Mouse (Mus musculus) brown adipose tissue, adult 24 weeks (tissue): ENCODE results near the gene Plek2. TPM values are rescaled to one million over a fixed set of nuclear protein-coding genes. Genes with fewer than 3 reads are reported as not detected.

Experiments
- H3K27ac ChIP-seq: fragments of 200-500 bp; replicated peaks from 2 replicates; pipeline ENCODE4 v1.5.1; 2012; ENCODE audit warnings: low read depth, mild to moderate bottlenecking, low read length
- H3K4me1 ChIP-seq: fragments of 200-500 bp; 2 replicates; pipeline ENCODE4 v1.6.1; 2012; ENCODE audit warnings: low read length, mixed read lengths; ENCODE audit not compliant: control insufficient read depth, insufficient read depth, insufficient read length
- H3K4me3 ChIP-seq: fragments of 200-500 bp; 2 replicates; pipeline ENCODE4 v1.5.1; 2012; ENCODE audit warnings: low read depth, mild to moderate bottlenecking, low read length, moderate library complexity; ENCODE audit not compliant: insufficient read depth
- polyA plus RNA-seq: library from polyadenylated mRNA; stranded (reverse); fragments of >200 nt; gene quantifications from 2 replicates; pipeline ENCODE4 v1.2.4, GENCODE M21; 2012; ENCODE audit not compliant: missing spikeins, insufficient read depth, insufficient read length

Gene Plek2
- polyA plus RNA-seq, 1 experiment: not detected

DNA sequence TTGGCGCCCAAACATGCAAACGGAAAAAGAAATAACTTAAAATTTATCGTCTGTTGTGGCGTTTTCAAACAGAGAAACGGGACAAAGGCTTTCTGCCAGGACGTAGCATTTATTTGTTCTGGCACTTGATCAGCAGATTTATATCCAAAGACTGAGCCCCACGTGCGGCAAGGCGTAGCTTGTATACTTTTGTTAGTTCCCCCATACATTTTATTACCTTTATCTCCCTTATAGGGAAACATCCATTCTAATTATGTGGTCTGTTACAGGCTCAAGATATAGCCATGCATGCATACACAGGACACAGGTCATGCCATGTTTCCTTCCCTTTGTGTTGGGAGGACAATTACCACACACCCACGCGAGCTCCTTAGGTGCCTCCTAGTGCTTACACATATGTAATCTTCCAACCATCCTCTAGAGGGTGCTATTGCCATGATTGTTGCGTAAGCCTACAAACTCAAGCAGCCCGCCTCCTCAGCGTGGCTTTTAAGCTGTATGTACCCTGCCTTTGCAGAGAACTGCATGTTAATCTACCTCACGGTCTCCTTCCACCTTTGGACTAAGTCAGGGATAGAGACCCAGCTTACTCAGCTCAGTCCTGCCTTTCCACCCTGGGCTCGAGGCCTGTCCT lies 12.4 kb upstream of the Plek2 start:
- no peak overlapping the region for H3K4me3 ChIP-seq
- H3K27ac ChIP-seq: no peak overlapping the region
- no peaks in the 10 kb centered on the region for H3K4me1 ChIP-seq

DNA sequence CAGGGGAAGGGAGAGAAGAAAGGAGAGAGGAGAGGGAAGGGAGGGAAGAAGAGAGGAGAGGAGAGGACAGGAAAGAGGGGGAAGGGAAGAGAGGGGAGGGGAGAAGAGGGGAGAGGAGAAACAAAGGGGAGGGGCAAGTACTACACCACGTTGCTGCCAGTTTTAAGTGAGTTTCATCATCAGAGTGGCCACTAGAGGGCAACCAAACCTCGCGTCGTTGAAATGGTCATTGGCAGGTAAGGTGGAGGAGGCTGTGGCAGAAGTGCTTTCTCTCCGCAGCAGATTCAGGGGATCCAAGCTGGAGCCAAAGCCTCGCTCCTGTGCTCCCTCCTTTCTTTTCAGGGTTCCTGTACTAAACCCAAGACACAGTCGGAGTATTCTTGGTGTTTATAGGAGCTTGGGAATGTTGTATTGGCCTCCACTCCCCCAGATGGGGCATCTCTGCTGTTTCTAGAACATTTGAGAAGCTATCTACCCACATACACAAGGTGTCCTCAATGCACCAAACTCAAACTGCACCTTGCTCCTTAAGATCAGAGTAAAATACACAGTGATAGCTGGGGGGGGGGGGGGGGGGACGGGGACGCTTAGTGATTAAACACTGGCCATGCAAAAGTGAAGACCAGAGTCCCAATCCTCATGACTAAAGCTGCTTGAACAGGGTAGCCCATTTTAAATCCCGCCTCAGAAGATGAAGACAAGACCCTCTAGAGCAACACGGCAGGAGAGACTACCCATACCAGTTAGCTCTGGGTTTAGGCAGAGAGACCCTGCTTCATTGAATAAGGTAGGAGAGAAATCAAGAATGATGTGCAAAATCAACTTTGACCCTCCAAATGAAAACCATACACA lies 11.7 kb upstream of the Plek2 start:
- H3K4me1 ChIP-seq: no peaks in the 10 kb centered on the region
- H3K4me3 ChIP-seq: no peak overlapping the region
- no peak overlapping the region for H3K27ac ChIP-seq

DNA sequence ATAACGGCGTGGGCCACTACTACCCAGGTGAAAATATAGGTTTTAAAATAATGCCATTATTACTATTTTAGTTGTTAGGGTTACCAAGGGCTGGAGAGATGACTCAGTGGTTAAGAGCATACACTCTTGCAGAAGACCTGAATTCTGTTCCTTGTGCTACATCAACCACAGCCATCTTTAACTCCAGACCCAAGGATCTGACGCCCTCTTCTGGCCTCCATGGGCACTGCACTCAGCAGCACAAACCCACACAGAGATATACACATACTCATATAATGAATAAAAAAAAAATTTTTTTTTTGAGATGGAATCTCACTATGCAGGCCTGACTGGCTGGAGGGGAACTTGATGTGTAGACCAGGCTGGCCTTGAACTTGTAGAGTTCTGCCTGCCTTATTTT lies 9.5 kb upstream of the Plek2 start:
- no peaks in the 10 kb centered on the region for H3K4me1 ChIP-seq
- no peak overlapping the region for H3K27ac ChIP-seq
- H3K4me3 ChIP-seq: no peak overlapping the region

DNA sequence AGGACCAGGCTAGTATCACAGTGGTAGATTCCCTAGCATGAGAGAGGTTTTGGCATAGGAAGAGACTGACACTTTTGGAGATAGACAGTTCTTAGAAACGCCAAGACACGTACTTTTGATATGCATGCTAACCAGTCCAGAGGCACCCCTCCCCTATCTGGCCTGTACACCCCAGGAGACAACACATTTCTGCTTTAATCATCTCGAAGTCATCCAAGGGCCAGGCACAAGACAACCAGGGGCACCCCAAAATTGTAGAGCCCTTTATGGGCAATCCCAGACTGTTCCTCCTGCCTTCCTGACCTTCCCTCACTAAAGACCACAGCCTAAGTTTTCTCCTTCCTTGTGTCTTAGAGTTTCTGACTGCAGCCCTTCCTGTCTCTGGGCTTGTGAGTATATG lies 8.8 kb upstream of the Plek2 start:
- no peak overlapping the region for H3K4me3 ChIP-seq
- H3K27ac ChIP-seq: no peak overlapping the region
- H3K4me1 ChIP-seq: no peaks in the 10 kb centered on the region

DNA sequence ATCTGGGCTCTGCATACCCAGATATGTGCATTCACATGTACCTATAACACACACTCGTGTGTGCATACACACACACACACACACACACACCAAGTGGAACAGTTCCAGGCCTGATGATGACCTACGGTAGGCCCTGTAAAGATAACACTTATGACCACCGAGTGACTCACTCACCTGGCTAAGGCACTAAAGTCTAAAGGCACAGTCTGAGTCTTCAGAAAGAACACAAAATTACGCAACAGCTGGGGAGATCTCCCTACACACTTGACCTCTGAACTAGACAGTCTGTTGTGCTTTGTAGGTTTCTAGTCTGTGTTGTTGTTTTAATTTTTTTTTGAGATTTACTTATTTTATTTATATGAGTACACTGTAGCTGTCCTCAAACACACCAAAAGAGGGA lies 7.7 kb upstream of the Plek2 start:
- Histone ChIP-seq H3K27ac (no peak overlapping the region), H3K4me3 (no peak overlapping the region), H3K4me1 (no peaks in the 10 kb centered on the region)

DNA sequence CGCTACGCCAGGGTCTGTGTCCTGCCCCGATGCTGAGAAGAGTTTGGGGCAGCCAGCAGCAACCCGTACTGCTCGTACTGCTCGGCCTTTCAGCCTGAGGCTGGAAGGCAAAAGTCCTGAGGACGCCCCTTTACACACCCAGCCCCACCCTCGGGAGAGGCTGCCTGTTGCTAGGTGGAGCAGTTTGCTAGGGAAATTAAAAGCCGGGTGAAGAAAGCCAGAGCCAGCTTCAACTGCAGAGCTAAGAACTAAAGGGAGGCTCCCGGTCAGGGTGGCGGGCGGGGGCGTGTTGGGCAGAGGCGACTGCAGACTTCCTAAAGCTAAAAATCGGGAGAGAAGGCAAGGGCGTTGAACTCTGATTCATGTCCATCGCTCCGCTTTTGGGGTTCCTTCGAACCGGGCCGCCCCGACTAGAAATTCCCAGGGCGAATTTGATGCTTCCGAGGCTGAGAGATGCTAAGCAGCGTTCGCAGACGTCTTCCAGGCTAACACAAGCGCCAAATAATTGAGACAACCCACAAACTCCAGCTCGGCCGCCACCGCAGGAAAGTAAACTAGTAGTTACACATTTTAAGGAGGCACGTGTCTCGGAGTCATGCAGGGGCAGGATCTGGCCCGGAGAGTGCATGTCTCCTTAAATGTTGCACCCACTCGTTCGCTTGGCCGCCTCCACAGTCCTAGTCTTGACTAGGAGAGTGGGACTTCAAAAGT lies 5.1 kb upstream of the Plek2 start:
- Histone ChIP-seq H3K4me1 (no peaks in the 10 kb centered on the region; the same call in 1 of the 2 replicates), H3K4me3 (peak overlapping the region; percentile 22), H3K27ac (no peak overlapping the region)

DNA sequence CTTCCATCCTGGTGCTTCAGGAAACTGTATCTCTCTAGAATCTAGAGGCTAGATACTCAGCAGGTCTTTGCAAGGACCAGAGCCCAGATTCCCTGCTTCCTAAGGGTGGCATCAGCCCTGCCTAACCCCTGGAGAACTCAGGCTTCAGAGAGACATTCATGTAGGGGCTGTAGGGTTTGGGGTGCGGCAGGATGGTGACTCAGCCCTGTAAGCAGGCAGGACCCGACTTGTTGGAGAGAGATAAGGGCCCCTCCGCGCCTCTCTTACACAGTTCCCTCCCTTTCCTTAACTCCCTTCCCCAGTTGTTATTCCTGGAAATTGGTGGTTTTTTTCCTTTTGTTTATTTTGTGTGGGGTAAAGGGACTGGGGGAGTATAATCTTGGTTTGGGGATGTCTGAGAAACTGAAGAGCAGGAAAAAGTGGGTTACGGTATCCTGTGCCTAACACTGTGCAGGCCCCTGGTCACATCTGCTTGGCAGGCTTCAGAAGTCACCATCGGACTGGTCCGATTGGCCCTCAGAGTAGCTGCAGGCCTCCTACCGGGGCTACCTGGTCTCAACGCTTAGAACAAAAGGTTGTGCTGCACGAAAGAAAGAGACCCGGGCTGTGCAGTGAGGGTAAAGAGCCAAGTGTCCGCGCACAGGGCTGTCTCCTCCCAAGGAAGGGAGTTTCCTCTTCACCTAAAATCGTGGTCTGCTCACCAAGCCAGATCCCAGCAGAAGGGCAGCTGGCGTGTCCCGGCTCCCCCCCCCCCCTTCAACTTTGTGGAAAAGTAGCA lies 4.1 kb upstream of the Plek2 start:
- Histone ChIP-seq H3K27ac (no peak overlapping the region), H3K4me3 (peak overlapping the region; percentile 22), H3K4me1 (no peaks in the 10 kb centered on the region; the same call in 1 of the 2 replicates)

DNA sequence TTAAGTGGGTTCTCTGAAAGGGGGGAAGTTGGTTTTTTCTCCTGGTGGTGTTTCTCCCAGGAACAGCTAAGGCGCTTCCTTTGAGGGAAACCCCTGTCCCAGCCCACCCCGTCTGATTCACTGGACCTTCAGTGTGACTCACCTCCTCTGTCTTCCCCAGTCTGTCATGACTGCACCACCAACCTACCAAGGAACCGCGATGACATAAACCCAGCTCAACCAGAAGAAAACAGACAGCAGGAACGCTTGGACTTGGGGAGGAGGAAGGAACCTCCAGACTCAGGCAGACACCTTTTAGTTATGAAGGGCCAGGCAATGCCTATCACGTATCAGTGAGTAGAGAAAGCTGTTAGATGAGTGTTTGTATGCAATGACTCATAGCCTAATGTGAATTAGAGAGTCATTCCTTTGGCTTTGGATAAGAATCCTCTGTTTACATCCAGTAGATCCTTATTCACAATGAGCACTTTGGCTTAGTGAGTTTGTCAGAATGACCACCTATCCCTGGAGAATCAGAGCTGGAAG lies 1.4 kb upstream of the Plek2 start:
- Histone ChIP-seq H3K4me3 (no peak overlapping the region), H3K27ac (no peak overlapping the region), H3K4me1 (no peaks in the 10 kb centered on the region; the same call in 1 of the 2 replicates)

DNA sequence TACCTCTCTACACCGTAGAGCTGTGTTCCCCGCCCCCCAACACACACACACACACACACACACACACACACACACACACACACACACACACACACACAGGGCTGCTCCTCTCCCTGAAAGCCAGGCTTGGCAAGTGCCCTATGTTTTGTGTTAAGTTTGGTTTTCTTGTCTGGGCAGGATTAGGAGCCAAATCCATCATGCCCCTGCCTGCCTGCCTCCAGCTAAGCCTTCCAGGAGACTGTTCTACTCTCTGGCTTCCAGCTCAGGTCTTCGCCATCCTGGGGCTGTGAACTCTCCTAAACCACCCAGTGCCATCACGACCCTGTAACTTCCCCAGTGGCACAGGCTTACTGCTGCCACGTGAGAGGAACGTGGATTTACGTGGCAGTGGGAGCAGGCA lies 2.3 kb downstream of the Plek2 start:
- Histone ChIP-seq H3K27ac (no peak overlapping the region), H3K4me1 (no peaks in the 10 kb centered on the region; the same call in 1 of the 2 replicates), H3K4me3 (no peak overlapping the region)

DNA sequence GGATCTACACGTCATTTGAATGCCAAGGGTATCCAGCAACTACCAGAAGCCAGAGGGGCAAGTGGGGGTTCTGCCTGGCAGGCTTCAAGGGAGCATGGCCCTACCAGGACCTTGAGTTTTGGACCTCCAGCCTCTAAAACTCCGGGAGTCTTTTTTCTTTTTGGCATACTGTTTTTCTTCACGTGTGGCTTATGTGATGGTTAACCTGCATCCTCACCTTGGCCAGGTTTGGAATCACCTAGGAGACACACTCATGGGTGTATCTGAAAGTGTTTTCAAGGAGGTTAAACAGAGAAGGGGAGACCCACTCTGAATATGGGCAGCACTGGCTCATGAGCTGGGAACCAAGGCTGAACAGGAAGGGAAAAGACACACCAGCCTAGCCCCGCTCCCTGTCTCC lies 3.5 kb downstream of the Plek2 start:
- Histone ChIP-seq H3K4me1 (no peaks in the 10 kb centered on the region; the same call in 1 of the 2 replicates), H3K27ac (no peak overlapping the region), H3K4me3 (no peak overlapping the region)

DNA sequence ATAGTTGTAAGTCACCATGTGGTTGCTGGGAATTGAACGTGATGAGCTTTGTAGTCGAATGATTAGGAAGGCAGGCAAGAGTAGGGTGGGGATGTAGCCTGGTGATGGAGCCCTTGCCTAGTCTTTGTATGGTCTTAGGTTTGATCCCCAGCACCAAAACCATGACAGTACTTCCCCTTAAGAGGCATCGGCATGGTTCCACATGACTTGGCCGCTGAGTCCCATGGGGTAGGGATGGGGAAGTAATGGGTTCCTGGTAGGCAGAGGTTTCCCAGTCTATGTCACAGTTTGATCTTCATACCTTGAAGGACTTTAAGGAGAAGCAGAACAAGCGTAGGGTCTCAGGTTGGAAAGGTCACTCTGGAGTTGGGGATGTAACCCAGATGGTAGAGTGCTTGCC lies 5.3 kb downstream of the Plek2 start:
- H3K4me1 ChIP-seq: no peaks in the 10 kb centered on the region
- H3K4me3 ChIP-seq: no peak overlapping the region
- no peak overlapping the region for H3K27ac ChIP-seq

DNA sequence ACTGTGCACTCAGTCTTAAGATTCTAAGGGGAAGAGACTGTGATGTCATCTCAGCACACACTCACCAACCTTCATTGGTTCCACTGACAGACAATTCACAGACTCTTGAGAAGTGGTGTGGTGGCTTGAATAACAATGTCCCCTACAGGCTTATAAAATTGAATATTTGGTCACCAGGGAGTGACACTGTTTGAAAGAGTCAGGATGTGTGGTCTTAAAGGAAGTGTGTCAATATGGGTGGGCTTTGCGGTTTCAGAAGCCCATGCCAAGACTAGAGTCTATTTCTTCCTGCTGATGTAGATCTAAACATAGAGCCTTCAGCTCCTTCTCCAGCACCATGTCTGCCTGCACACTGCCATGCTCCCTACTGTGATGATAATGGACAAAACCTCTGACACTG lies 8.9 kb downstream of the Plek2 start:
- Histone ChIP-seq H3K27ac (no peak overlapping the region), H3K4me1 (no peaks in the 10 kb centered on the region), H3K4me3 (no peak overlapping the region)

DNA sequence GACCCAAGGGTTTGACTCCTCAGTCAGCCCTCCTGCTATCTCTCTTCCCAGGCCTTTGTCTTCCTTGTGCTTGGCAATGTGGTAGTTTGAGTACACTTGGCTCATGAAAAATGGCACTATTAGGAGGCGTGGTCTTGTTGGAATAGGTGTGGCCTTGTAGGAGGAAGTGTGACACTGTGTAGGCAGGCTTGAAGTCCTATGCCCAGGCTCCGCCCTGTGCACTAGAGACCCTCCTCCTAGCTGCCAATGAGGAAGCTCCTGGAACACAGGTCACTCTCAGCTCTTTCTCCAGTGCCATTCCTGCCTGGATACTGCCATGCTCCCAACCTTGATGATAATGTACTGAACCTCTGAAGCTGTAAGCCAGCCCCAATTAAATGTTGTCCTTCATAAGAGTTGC lies 15.6 kb downstream of the Plek2 start:
- Histone ChIP-seq H3K27ac (no peak overlapping the region), H3K4me3 (no peak overlapping the region), H3K4me1 (no peaks in the 10 kb centered on the region)

DNA sequence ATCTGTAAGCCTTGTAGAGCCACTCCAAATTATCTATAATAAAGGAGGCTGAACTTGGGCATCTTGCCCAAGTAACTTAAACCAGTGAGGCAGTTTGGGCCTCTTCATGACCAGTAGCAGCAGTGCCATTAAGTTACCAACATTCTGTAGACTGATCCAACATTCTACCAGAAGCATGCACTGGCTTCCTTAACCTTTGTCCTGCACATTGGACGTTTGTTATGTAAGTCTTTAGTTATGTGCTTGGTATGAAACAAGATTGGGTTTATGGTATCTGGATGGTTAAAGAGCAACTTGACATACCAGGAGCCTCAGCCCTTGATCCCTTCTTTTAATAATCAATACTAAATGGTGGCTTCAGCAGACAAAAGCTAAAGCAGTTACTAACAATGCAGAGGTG lies 16.7 kb downstream of the Plek2 start:
- no peaks in the 10 kb centered on the region for H3K4me1 ChIP-seq
- H3K4me3 ChIP-seq: no peak overlapping the region
- no peak overlapping the region for H3K27ac ChIP-seq

DNA sequence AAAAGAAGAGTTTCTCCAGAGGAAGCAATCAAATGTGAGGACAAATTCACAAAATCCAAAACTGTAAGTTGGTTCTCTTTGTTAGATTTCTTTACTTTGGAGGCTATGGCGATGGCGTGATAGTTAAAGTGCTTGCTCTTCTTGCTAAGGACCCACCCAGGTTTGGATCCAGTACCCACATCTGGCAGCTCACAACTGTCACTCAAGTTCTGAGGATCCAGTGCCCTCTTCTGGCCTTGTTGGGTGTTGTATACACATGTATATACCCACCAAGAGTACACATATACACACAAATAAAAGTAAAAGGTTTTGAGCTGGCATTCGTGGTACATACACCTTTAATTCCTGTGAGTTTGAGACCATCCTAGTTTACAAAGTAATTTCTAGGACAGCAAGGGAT lies 32.2 kb downstream of the Plek2 start:
- Histone ChIP-seq H3K27ac (no peak overlapping the region), H3K4me1 (no peaks in the 10 kb centered on the region), H3K4me3 (no peak overlapping the region)
